Mouse (Mus musculus) heart, adult 2 months (tissue): Measurements from ENCODE around the gene Col4a1. TPM values are rescaled to one million over a fixed set of nuclear protein-coding genes. Genes with fewer than 3 reads are reported as not detected.

Experiments used
- DNase-seq, 2 experiments: peaks; one replicate each; pipeline ENCODE4 v3.0.0; 2021
- H3K27ac ChIP-seq: fragments of 200-600 bp; 2 replicates; pipeline ENCODE4 v1.8.1; 2022
- H3K27me3 ChIP-seq: fragments of 200-500 bp; 2 replicates; pipeline ENCODE4 v1.6.1; 2012; ENCODE audit warnings: mild to moderate bottlenecking, low read length, inconsistent platforms, mixed read lengths; ENCODE audit not compliant: control insufficient read depth, insufficient read depth
- H3K36me3 ChIP-seq: fragments of 200-500 bp; 2 replicates; pipeline ENCODE4 v1.6.1; 2012; ENCODE audit warnings: low read length, inconsistent platforms; ENCODE audit not compliant: control insufficient read depth, insufficient read depth
- H3K4me1 ChIP-seq: fragments of 200-500 bp; 2 replicates; pipeline ENCODE4 v1.6.1; 2011; ENCODE audit warnings: low read length; ENCODE audit not compliant: control insufficient read depth, insufficient read depth
- H3K4me3 ChIP-seq: fragments of 200-600 bp; 2 replicates; pipeline ENCODE4 v1.8.1; 2022
- H3K79me2 ChIP-seq: fragments of 200-500 bp; replicated peaks from 2 replicates; pipeline ENCODE4 v1.6.1; 2012; ENCODE audit warnings: mild to moderate bottlenecking, inconsistent platforms, low read length, moderate library complexity, mixed read lengths; ENCODE audit not compliant: control insufficient read depth, insufficient read depth
- H3K9ac ChIP-seq: fragments of 200-500 bp; 2 replicates; pipeline ENCODE4 v1.6.1; 2012; ENCODE audit warnings: low read depth, mild to moderate bottlenecking, control low read depth, inconsistent platforms, low read length, mixed read lengths
- CTCF ChIP-seq: fragments of 200-600 bp; IDR thresholded peaks from 2 replicates; pipeline ENCODE4 v1.8.1; 2022; ENCODE audit warnings: antibody characterized with exemption, mild to moderate bottlenecking, moderate library complexity
- EP300 ChIP-seq: fragments of 200-500 bp; IDR thresholded peaks from 2 replicates; pipeline ENCODE4 v1.6.1; 2011; ENCODE audit warnings: low read depth, low read length, control low read depth; ENCODE audit not compliant: insufficient read depth
- POLR2A ChIP-seq: fragments of 200-500 bp; IDR thresholded peaks from 2 replicates; pipeline ENCODE4 v1.6.1; 2011; ENCODE audit warnings: mild to moderate bottlenecking, low read depth, low read length, control low read depth; ENCODE audit not compliant: insufficient read depth
- whole genome bisulfite sequencing: fragments of 180-500 bp; shearing (Covaris S2); methylation state at CpG from one replicate; pipeline ENCODE4 v1.1.7; 2018; 5-methylcytosine and 5-hydroxymethylcytosine counted together
- intact Hi-C: fragments of 180-260 bp; cut with DNase I; formaldehyde crosslinking; loops from one replicate; pipeline ENCODE4 v1.15.1; 2025
- polyA plus RNA-seq: library from polyadenylated mRNA; depleted of rRNA; stranded (reverse); fragments of >200 nt; gene quantifications from 2 replicates; pipeline ENCODE4 v1.2.3, GENCODE M21; 2012
- total RNA-seq, 2 experiments: library from RNA; stranded (reverse); gene quantifications; 2 replicates each; pipeline ENCODE4 v1.2.3; 2021

The Col4a1 gene
- total and polyA plus RNA-seq, 3 experiments, result 221 to 311 (median 258) TPM

DNA sequence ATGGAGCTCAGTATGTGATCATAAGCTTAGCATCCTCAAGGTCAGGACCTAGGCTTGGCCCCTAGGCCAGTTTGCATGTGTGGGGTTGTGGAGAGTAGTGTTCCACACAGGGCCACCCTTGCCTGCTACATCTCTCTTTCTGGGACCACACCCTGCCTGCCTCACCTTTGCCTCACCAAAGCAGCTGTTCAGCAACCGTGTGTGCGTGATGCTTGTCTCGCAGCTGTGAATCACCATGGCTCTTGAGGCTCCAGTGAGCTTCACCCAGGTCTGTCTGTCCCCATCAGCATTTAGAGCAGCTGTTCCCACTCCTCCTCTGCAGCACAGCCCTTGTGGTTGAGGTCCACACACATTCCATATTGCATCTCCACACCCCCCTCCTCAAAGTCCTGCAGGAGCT lies 43.3 kb upstream of the Col4a1 start:
- peaks cover 23% of the 10 kb centered on the region for H3K4me1 ChIP-seq
- 77% methylated on average over 3 of the region's 3 CpGs for WGBS
- no peak for DNase-seq
- peaks cover 1% of the 10 kb centered on the region; the same call in 1 of the 2 replicates for H3K79me2 ChIP-seq
- no peaks in the 10 kb centered on the region for H3K27me3 ChIP-seq
- no peak overlapping the region for H3K4me3 ChIP-seq
- H3K36me3 ChIP-seq, result peaks cover 11% of the 10 kb centered on the region
- no peak overlapping the region for H3K27ac ChIP-seq
- H3K9ac ChIP-seq, result no peak overlapping the region
- no peak for TF ChIP-seq CTCF
- intact Hi-C loops, result no loop called here

DNA sequence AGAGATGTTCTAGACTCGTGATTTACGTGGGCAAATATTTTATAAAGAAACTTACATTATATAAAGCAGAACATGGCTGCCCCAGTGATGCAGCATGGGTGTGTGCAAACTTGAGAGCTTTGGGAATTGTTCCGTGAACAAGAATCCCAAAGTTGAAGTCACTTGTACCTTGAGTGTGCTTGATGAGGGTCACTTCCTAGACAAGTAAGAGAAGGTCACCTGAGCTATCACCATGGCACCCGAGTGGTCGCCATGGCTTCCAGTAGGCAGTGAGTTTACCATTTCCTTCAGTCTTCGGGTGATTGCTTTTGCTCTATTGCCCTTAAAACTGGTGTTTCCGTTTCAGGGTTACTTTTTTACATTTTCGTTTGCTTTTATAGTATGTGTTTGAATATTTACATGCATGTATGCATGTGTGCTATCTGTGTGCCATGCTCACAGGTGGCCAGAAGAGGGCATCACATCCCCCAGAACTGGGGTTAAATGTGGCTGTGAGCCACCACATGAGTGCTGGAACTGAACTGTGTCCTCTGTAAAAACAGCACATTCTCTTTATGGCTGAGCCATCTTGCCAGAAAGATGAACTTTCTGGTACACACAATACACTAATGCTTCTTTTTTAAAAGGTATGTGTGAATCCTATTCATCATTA lies 42.3 kb upstream of the Col4a1 start:
- H3K79me2 ChIP-seq, result peaks cover 3% of the 10 kb centered on the region
- WGBS, result 96% methylated on average over 8 of the region's 8 CpGs
- H3K27ac ChIP-seq, result no peak overlapping the region
- peaks cover 11% of the 10 kb centered on the region for H3K36me3 ChIP-seq
- H3K27me3 ChIP-seq, result no peaks in the 10 kb centered on the region
- H3K9ac ChIP-seq, result no peak overlapping the region
- peaks cover 24% of the 10 kb centered on the region for H3K4me1 ChIP-seq
- intact Hi-C loops, result no loop called here
- H3K4me3 ChIP-seq, result no peak overlapping the region
- TF ChIP-seq CTCF, result peak; percentile 65
- no peak for TF ChIP-seq POLR2A
- no peak for DNase-seq

DNA sequence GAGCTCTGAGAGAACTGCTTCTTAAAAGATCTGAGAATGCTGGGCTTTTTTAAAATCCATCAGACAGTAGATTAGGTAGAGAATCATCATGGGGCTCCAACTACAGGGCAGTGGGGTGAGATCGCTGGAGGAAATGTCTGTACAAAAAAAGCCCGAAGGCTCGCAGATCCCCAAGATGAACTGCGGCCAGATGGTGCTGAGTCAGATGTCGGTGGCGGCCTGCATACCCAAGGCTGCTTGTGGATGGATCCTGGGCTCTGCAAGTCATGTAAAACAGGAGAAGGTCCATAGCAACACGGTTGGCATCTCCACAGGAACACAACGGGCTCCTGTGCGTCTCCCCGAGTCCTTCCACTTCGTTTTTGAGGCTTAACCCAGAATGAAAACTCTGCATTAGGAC lies 39.9 kb upstream of the Col4a1 start:
- intact Hi-C loops, result no loop called here
- no peak overlapping the region for H3K4me3 ChIP-seq
- TF ChIP-seq POLR2A (no peak), EP300 (no peak), CTCF (no peak)
- no peaks in the 10 kb centered on the region for H3K27me3 ChIP-seq
- WGBS, result 70% methylated on average over 11 of the region's 11 CpGs
- H3K9ac ChIP-seq, result no peak overlapping the region
- H3K79me2 ChIP-seq, result peaks cover 5% of the 10 kb centered on the region
- peaks cover 12% of the 10 kb centered on the region for H3K36me3 ChIP-seq
- H3K4me1 ChIP-seq, result peaks cover 42% of the 10 kb centered on the region
- no peak overlapping the region for H3K27ac ChIP-seq
- DNase-seq, result no peak

DNA sequence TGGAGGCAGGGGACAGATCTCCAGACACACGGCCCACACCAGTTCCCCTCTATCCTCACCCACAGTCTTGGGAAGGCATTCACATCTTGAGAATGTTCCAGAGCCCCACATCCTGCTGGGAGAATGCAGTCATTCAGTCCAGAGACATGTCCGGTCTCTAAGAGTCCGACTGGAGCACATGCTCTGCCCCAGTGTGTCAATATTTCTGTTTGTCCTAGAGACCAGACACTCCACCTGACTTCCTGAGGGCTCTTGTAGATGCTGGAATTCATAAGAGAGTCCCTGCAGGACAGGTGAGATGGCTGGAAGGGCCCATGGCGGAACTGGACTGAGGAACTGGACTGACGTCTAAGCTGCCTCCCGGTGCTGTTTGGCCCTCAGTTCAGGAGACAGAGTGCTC lies 38.7 kb upstream of the Col4a1 start:
- intact Hi-C loops, result no loop called here
- no peaks in the 10 kb centered on the region for H3K27me3 ChIP-seq
- H3K4me3 ChIP-seq, result no peak overlapping the region
- TF ChIP-seq POLR2A, result no peak
- no peak for TF ChIP-seq CTCF
- TF ChIP-seq EP300, result no peak
- WGBS, result 47% methylated on average over 6 of the region's 6 CpGs
- H3K27ac ChIP-seq, result peak overlapping the region; percentile 48
- no peak overlapping the region for H3K9ac ChIP-seq
- DNase-seq, result no peak
- peaks cover 5% of the 10 kb centered on the region; the same call in 1 of the 2 replicates for H3K36me3 ChIP-seq
- H3K4me1 ChIP-seq, result peaks cover 40% of the 10 kb centered on the region
- peaks cover 4% of the 10 kb centered on the region for H3K79me2 ChIP-seq

DNA sequence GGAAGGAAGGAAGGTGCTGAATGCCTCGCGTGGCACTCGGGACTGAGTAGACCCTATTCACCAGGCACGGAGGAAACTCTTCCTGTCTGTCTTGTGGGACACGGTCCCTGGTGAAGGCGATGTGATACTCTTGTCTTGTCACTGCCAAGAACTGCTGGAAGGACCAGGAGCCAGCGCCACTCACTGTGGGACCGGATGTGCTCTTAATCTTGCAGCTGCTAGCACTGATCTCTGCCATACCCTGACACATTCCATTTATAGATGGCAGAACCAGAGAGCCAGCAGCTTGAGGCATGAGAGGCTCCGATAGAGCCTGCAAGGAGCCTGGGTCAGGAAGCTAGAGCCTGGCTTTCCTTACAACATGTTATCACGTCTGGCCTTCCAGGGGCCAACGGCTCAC lies 36.0 kb upstream of the Col4a1 start:
- peaks cover 5% of the 10 kb centered on the region; the same call in 1 of the 2 replicates for H3K36me3 ChIP-seq
- intact Hi-C loops, result no loop called here
- peaks cover 44% of the 10 kb centered on the region for H3K4me1 ChIP-seq
- no peak overlapping the region for H3K9ac ChIP-seq
- peak in 1 of 2 experiments; percentile 69 for DNase-seq
- 11% methylated on average over 11 of the region's 11 CpGs for WGBS
- peaks cover 4% of the 10 kb centered on the region for H3K79me2 ChIP-seq
- TF ChIP-seq POLR2A (no peak), CTCF (no peak)
- no peak overlapping the region for H3K4me3 ChIP-seq
- peak overlapping the region; percentile 63 for H3K27ac ChIP-seq
- no peaks in the 10 kb centered on the region for H3K27me3 ChIP-seq

DNA sequence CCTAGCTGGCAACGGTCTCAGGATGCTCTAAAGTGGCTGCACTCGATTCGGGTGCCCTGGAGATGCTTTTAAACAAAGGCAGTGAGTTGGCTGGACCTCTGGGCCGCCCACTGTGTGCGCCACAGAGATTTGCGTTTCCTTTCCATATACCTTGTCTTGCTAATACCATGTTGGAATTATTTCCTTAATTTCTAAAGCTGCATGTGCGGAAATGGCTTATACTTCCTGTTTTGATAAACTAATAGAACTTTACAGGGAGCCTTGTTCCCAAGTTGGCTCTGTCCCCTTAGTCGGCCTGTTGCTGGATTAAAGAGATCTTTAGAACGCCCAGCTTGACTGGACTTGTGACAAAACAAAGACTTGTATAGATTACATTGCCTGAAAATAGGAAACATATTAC lies 35.1 kb upstream of the Col4a1 start:
- H3K36me3 ChIP-seq, result peaks cover 5% of the 10 kb centered on the region; the same call in 1 of the 2 replicates
- peak overlapping the region; percentile 63 for H3K27ac ChIP-seq
- H3K4me1 ChIP-seq, result peaks cover 44% of the 10 kb centered on the region
- no peaks in the 10 kb centered on the region for H3K27me3 ChIP-seq
- peaks cover 7% of the 10 kb centered on the region for H3K79me2 ChIP-seq
- 38% methylated on average over 9 of the region's 9 CpGs for WGBS
- intact Hi-C loops, result loop anchor here (2.0 kb wide), 1 partner anchor 15 kb away; no protein-coding TSS in a partner anchor
- TF ChIP-seq CTCF, result no peak
- TF ChIP-seq POLR2A, result no peak
- no peak for TF ChIP-seq EP300
- DNase-seq, result no peak
- H3K4me3 ChIP-seq, result no peak overlapping the region
- H3K9ac ChIP-seq, result no peak overlapping the region
